Mouse (Mus musculus): ENCODE results near the gene Rcc1l. TPM values are rescaled to one million over a fixed set of nuclear protein-coding genes. Genes with fewer than 3 reads are reported as not detected.

Rcc1l gene
- total RNA-seq, 2 experiments from 2014 or later = 15.7 to 16.0 TPM

GRCm38 (mm10) chr5:134121138-134121892, 55.3 kb downstream of the Rcc1l start:
- intact Hi-C loops (cut with DNase I) = no loop called here
- DNase-seq (ENCODE audit: low spot score in 2 of 2) = no peak

- intact Hi-C loops (cut with DNase I) = no loop called here
- no peak for DNase-seq (ENCODE audit: low spot score in 2 of 2)
Measured at GRCm38 (mm10) chr5:134120135-134120534, 56.4 kb downstream of the Rcc1l start.

GRCm38 (mm10) chr5:134119481-134120120, 57.0 kb downstream of the Rcc1l start:
- intact Hi-C loops (cut with DNase I) = no loop called here
- no peak for DNase-seq (ENCODE audit: low spot score in 2 of 2)

- intact Hi-C loops (cut with DNase I) = no loop called here
- no peak for DNase-seq (ENCODE audit: low spot score in 2 of 2)
Measured at GRCm38 (mm10) chr5:134118798-134119407, 57.7 kb downstream of the Rcc1l start.

- intact Hi-C loops (cut with DNase I) = no loop called here
- DNase-seq (ENCODE audit: low spot score in 2 of 2) = no peak
Measured at GRCm38 (mm10) chr5:134115639-134116259, 60.8 kb downstream of the Rcc1l start.

- no peak for DNase-seq (ENCODE audit: low spot score in 2 of 2)
- intact Hi-C loops (cut with DNase I) = no loop called here
Measured at GRCm38 (mm10) chr5:134114981-134115380, 61.6 kb downstream of the Rcc1l start.

GRCm38 (mm10) chr5:134105829-134106228, 70.7 kb downstream of the Rcc1l start:
- intact Hi-C loops (cut with DNase I) = no loop called here
- DNase-seq (ENCODE audit: low spot score in 2 of 2) = no peak

- intact Hi-C loops (cut with DNase I) = no loop called here
- DNase-seq (ENCODE audit: low spot score in 2 of 2) = no peak
Measured at GRCm38 (mm10) chr5:134102720-134103119, 73.9 kb downstream of the Rcc1l start.

- peak in 1 of 2 experiments; percentile 26 for DNase-seq (ENCODE audit: low spot score in 2 of 2)
- intact Hi-C loops (cut with DNase I) = no loop called here
Measured at GRCm38 (mm10) chr5:134101883-134102282, 74.7 kb downstream of the Rcc1l start.

- intact Hi-C loops (cut with DNase I) = no loop called here
- DNase-seq (ENCODE audit: low spot score in 2 of 2) = no peak
Measured at GRCm38 (mm10) chr5:134101322-134101721, 75.3 kb downstream of the Rcc1l start.

GRCm38 (mm10) chr5:134100232-134100771, 76.3 kb downstream of the Rcc1l start:
- intact Hi-C loops (cut with DNase I) = no loop called here
- DNase-seq (ENCODE audit: low spot score in 2 of 2) = peak; percentile 26 to 46

- DNase-seq (ENCODE audit: low spot score in 2 of 2) = peak; percentile 98
- intact Hi-C loops (cut with DNase I) = no loop called here
Measured at GRCm38 (mm10) chr5:134099496-134100211, 76.9 kb downstream of the Rcc1l start, which contains the start of gene Castor2. Gene Castor2 (plus strand): TSS chr5:134099711.

GRCm38 (mm10) chr5:134098976-134099375, 77.6 kb downstream of the Rcc1l start:
- intact Hi-C loops (cut with DNase I) = no loop called here
- DNase-seq (ENCODE audit: low spot score in 2 of 2) = peak; percentile 63 to 71

GRCm38 (mm10) chr5:134098341-134098902, 78.2 kb downstream of the Rcc1l start:
- intact Hi-C loops (cut with DNase I) = no loop called here
- DNase-seq (ENCODE audit: low spot score in 2 of 2) = no peak

Other genes starting within 250 kb of the Rcc1l start
- 10 to 100 TPM; 65.7 to 67.8 TPM for gene Castor2, start 77.1 kb downstream of the Rcc1l start, total RNA-seq (2021)
- 10 to 100 TPM; 14.5 to 15.4 TPM for gene Gtf2ird2, start 7.2 kb upstream of the Rcc1l start, total RNA-seq (2021)
- 1 to 10 TPM; 6.7 to 9.2 TPM for gene Ncf1, start 52.9 kb upstream of the Rcc1l start, total RNA-seq (2021)
- gene Gtf2i, start 138.0 kb upstream of the Rcc1l start, total RNA-seq (2021) = 100 to 1,000 TPM; 205 to 240 TPM

All from left cerebral cortex, postnatal 14 days (tissue).